Mouse (Mus musculus) CH12.LX (cell line): Measurements from ENCODE around the gene Il34. TPM values are rescaled to one million over a fixed set of nuclear protein-coding genes. Genes with fewer than 3 reads are reported as not detected.

Source experiments
- DNase-seq: peaks from one replicate; pipeline ENCODE4 v3.0.0-alpha.2; 2013; ENCODE audit errors: extremely low read depth
- H3K27ac ChIP-seq: 2 replicates; pipeline ENCODE4 v1.5.1; 2012; ENCODE audit warnings: low read depth, mild to moderate bottlenecking, control low read depth, moderate library complexity; ENCODE audit not compliant: insufficient read depth
- H3K27me3 ChIP-seq: replicated peaks from 2 replicates; pipeline ENCODE3; 2012; ENCODE audit warnings: inconsistent platforms
- H3K36me3 ChIP-seq, 2 experiments: replicated peaks in 1 of 2; 2 replicates each; pipeline versions ENCODE3 to v1.6.1; 2012; ENCODE audit warnings: inconsistent platforms in 1 of 2, low read length in 1 of 2, mild to moderate bottlenecking in 1 of 2, mixed read lengths in 1 of 2, moderate library complexity in 1 of 2; ENCODE audit not compliant: control insufficient read depth in 1 of 2, insufficient read depth in 1 of 2
- H3K4me1 ChIP-seq, 2 experiments: 2 replicates each; pipeline ENCODE4 v1.6.1; 2012; ENCODE audit warnings: inconsistent platforms in 1 of 2, moderate library complexity in 1 of 2; ENCODE audit not compliant: insufficient read depth in 2 of 2, control insufficient read depth in 1 of 2
- H3K4me2 ChIP-seq: 2 replicates; pipeline ENCODE4 v1.6.1; 2012; ENCODE audit warnings: low read depth, mild to moderate bottlenecking, control low read depth; ENCODE audit not compliant: poor library complexity, insufficient read depth, severe bottlenecking
- H3K4me3 ChIP-seq, 3 experiments: fragments of 150-350 bp in 1 of 3; sonication (generic) in 1 of 3; replicated peaks in 1 of 3; 2 replicates each; pipeline versions ENCODE3 to v1.5.1; 2011 to 2012; ENCODE audit warnings: low read depth in 2 of 3, low read length in 2 of 3, mild to moderate bottlenecking in 2 of 3, moderate library complexity in 2 of 3, control low read depth in 1 of 3, improper control_type of control experiment in 1 of 3, inconsistent platforms in 1 of 3, mixed read lengths in 1 of 3; ENCODE audit not compliant: poor library complexity in 1 of 3
- H3K79me2 ChIP-seq: replicated peaks from 2 replicates; pipeline ENCODE4 v1.6.1; 2012; ENCODE audit warnings: mild to moderate bottlenecking, moderate library complexity; ENCODE audit not compliant: control insufficient read depth, poor library complexity, insufficient read depth, severe bottlenecking; ENCODE audit errors: extremely low read depth
- H3K9ac ChIP-seq: 2 replicates; pipeline ENCODE4 v1.6.1; 2012; ENCODE audit warnings: low read depth, mild to moderate bottlenecking, control low read depth, moderate library complexity; ENCODE audit not compliant: insufficient read depth
- H3K9me3 ChIP-seq: replicated peaks from 2 replicates; pipeline ENCODE3; 2012; ENCODE audit warnings: low read length, inconsistent platforms, mixed read lengths
- CHD1 ChIP-seq: IDR thresholded peaks from 2 replicates; pipeline ENCODE4 v1.6.1; 2012; ENCODE audit warnings: low read depth, low read length, improper control_type of control experiment, inconsistent platforms
- CTCF ChIP-seq, 2 experiments: IDR thresholded peaks in 1 of 2; conservative IDR thresholded peaks in 1 of 2; 2 replicates each; pipeline ENCODE4 v1.5.1; 2011 to 2012; ENCODE audit warnings: low read depth in 2 of 2, low read length in 2 of 2, improper control_type of control experiment in 1 of 2, inconsistent platforms in 1 of 2, mild to moderate bottlenecking in 1 of 2, moderate library complexity in 1 of 2
- E2F4 ChIP-seq: IDR thresholded peaks from 2 replicates; pipeline ENCODE4 v1.6.1; 2011; ENCODE audit warnings: low read depth, low read length, improper control_type of control experiment; ENCODE audit not compliant: insufficient replicate concordance
- ELF1 ChIP-seq: IDR thresholded peaks from 2 replicates; pipeline ENCODE4 v1.6.1; 2014; ENCODE audit warnings: low read depth, mild to moderate bottlenecking, inconsistent platforms, low read length, improper control_type of control experiment
- EP300 ChIP-seq: IDR thresholded peaks from 2 replicates; pipeline ENCODE4 v1.6.1; 2011; ENCODE audit warnings: low read length, improper control_type of control experiment
- GABPA ChIP-seq: IDR thresholded peaks from 2 replicates; pipeline ENCODE4 v1.6.1; 2012; ENCODE audit warnings: low read depth, low read length, improper control_type of control experiment, inconsistent platforms; ENCODE audit not compliant: insufficient replicate concordance
- IRF4 ChIP-seq: IDR thresholded peaks from 2 replicates; pipeline ENCODE4 v1.6.1; 2014; ENCODE audit warnings: low read depth, mild to moderate bottlenecking, inconsistent platforms, low read length, improper control_type of control experiment
- JUN ChIP-seq: IDR thresholded peaks from 2 replicates; pipeline ENCODE4 v1.6.1; 2011; ENCODE audit warnings: low read depth, mild to moderate bottlenecking, low read length, improper control_type of control experiment, moderate library complexity; ENCODE audit not compliant: insufficient read depth
- KAT2A ChIP-seq: IDR thresholded peaks from 2 replicates; pipeline ENCODE4 v1.6.1; 2012; ENCODE audit warnings: low read length, improper control_type of control experiment, inconsistent platforms; ENCODE audit not compliant: insufficient replicate concordance
- MAFK ChIP-seq: IDR thresholded peaks from 2 replicates; pipeline ENCODE4 v1.6.1; 2011; ENCODE audit warnings: low read length, improper control_type of control experiment; ENCODE audit not compliant: insufficient replicate concordance
- MAX ChIP-seq: IDR thresholded peaks from 2 replicates; pipeline ENCODE4 v1.6.1; 2011; ENCODE audit warnings: low read length, improper control_type of control experiment
- MAZ ChIP-seq: IDR thresholded peaks from 2 replicates; pipeline ENCODE4 v1.6.1; 2012; ENCODE audit warnings: low read depth, mild to moderate bottlenecking, inconsistent platforms, low read length, improper control_type of control experiment, moderate library complexity
- MYC ChIP-seq: IDR thresholded peaks from 2 replicates; pipeline ENCODE4 v1.6.1; 2011; ENCODE audit warnings: low read depth, mild to moderate bottlenecking, improper control_type of control experiment, low read length
- NELFE ChIP-seq: IDR thresholded peaks from 2 replicates; pipeline ENCODE4 v1.6.1; 2011; ENCODE audit warnings: low read depth, low read length, improper control_type of control experiment
- PAX5 ChIP-seq: IDR thresholded peaks from 2 replicates; pipeline ENCODE4 v1.6.1; 2012; ENCODE audit warnings: low read length, inconsistent platforms, mixed read lengths
- POLR2A ChIP-seq: IDR thresholded peaks from 2 replicates; pipeline ENCODE4 v1.6.1; 2011; ENCODE audit warnings: low read depth, mild to moderate bottlenecking, improper control_type of control experiment, low read length
- RAD21 ChIP-seq: IDR thresholded peaks from 2 replicates; pipeline ENCODE4 v1.6.1; 2011; ENCODE audit warnings: low read depth, mild to moderate bottlenecking, low read length, improper control_type of control experiment, moderate library complexity
- RCOR1 ChIP-seq: conservative IDR thresholded peaks from 2 replicates; pipeline ENCODE4 v1.6.1; 2012; ENCODE audit warnings: low read depth, mild to moderate bottlenecking, inconsistent platforms, low read length, improper control_type of control experiment
- SIN3A ChIP-seq: IDR thresholded peaks from 2 replicates; pipeline ENCODE4 v1.6.1; 2012; ENCODE audit warnings: low read length, improper control_type of control experiment, inconsistent platforms
- TBP ChIP-seq: conservative IDR thresholded peaks from 2 replicates; pipeline ENCODE4 v1.6.1; 2011; ENCODE audit warnings: low read depth, low read length, improper control_type of control experiment
- UBTF ChIP-seq: IDR thresholded peaks from 2 replicates; pipeline ENCODE4 v1.6.1; 2012; ENCODE audit warnings: low read depth, mild to moderate bottlenecking, inconsistent platforms, low read length, improper control_type of control experiment, moderate library complexity
- USF2 ChIP-seq: conservative IDR thresholded peaks from 2 replicates; pipeline ENCODE4 v1.6.1; 2011; ENCODE audit warnings: low read depth, low read length, improper control_type of control experiment
- ZNF384 ChIP-seq: IDR thresholded peaks from 2 replicates; pipeline ENCODE4 v1.6.1; 2012; ENCODE audit warnings: low read depth, low read length, improper control_type of control experiment, inconsistent platforms
- dilution Hi-C: fragments of 300-500 bp; cut with MboI; formaldehyde crosslinking; loops from 2 replicates; pipeline ENCODE4 v1.14.3; 2020; ENCODE audit warnings: low sequenced_read_pairs; ENCODE audit not compliant: extremely low pct_unique_long_range_greater_than_20kb, extremely low pct_ligation_motif_present
- in situ Hi-C: fragments of 300-500 bp; cut with MboI; formaldehyde crosslinking; loops from 3 replicates; pipeline ENCODE4 v1.14.3; 2019; ENCODE audit warnings: low sequenced_read_pairs, low pct_ligation_motif_present, low pct_unique_long_range_greater_than_20kb, mixed read lengths
- polyA plus RNA-seq: library from polyadenylated mRNA; unstranded; fragments of >175 nt; gene quantifications from 2 replicates; pipeline ENCODE4 v1.2.1, GENCODE M21; 2012; ENCODE audit warnings: low read depth; ENCODE audit not compliant: insufficient read length
- total RNA-seq, 2 experiments: library from RNA; depleted of rRNA; stranded (reverse); fragments of 300-350 nt in 1 of 2; fragments of >200 nt in 1 of 2; gene quantifications; 2 replicates each; pipeline ENCODE4 v1.2.3; 2012 to 2014

Il34 gene
- total and polyA plus RNA-seq, 3 experiments = 0.21 TPM; not detected in 2

GRCm38 (mm10) chr8:110843207-110843606 lies 37.5 kb upstream of the Il34 start:
- H3K4me3 ChIP-seq = no peak overlapping the region
- H3K27me3 ChIP-seq = no peaks in the 10 kb centered on the region
- H3K4me2 ChIP-seq = no peak overlapping the region
- peaks cover 3 to 44% of the 10 kb centered on the region in 2 experiments for H3K4me1 ChIP-seq
- H3K36me3 ChIP-seq = peaks cover 50 to 63% of the 10 kb centered on the region in 2 experiments
- in situ Hi-C loops = loop anchor here (5.0 to 25.0 kb wide), 4 partner anchors 88 to 444 kb away; no protein-coding TSS in a partner anchor
- H3K9me3 ChIP-seq = no peaks in the 10 kb centered on the region
- dilution Hi-C loops = no loop called here
- H3K9ac ChIP-seq = peak overlapping the region; percentile 97; the same call in 1 of the 2 replicates
- no peak for DNase-seq
- no peak overlapping the region for H3K27ac ChIP-seq
- TF ChIP-seq PAX5 (no peak), RAD21 (no peak), RCOR1 (no peak), ELF1 (no peak), MYC (no peak), UBTF (no peak), SIN3A (no peak), MAZ (no peak), IRF4 (no peak), TBP (no peak), MAX (no peak), POLR2A (no peak)
- peaks cover 88% of the 10 kb centered on the region for H3K79me2 ChIP-seq

- Histone ChIP-seq H3K36me3 (peaks cover 61 to 74% of the 10 kb centered on the region in 2 experiments), H3K9ac (no peak overlapping the region), H3K4me2 (no peak overlapping the region), H3K4me3 (no peak overlapping the region), H3K79me2 (peaks cover 88% of the 10 kb centered on the region), H3K9me3 (no peaks in the 10 kb centered on the region), H3K27me3 (no peaks in the 10 kb centered on the region), H3K27ac (no peak overlapping the region), H3K4me1 (peaks cover 3 to 38% of the 10 kb centered on the region in 2 experiments)
- in situ Hi-C loops = loop anchor here (5.0 to 25.0 kb wide), 4 partner anchors 87 to 445 kb away; no protein-coding TSS in a partner anchor
- no peak for TF ChIP-seq MYC
- no peak for TF ChIP-seq EP300
- TF ChIP-seq GABPA = no peak
- TF ChIP-seq CTCF (conservative IDR thresholded peaks at IDR 0.05 in 1 of 2, IDR thresholded peaks at IDR 0.05 in 1 of 2; ENCODE audit: low read depth in 2 of 2, low read length in 2 of 2) = peak in 1 of 2 experiments; percentile 48; a peak in 2 of 4 replicates
- TF ChIP-seq USF2 = no peak
- TF ChIP-seq ELF1 = no peak
- no peak for TF ChIP-seq KAT2A
- TF ChIP-seq E2F4 = no peak
- peak; percentile 40 for TF ChIP-seq ZNF384
- no peak for TF ChIP-seq JUN
- TF ChIP-seq IRF4 = no peak
- no peak for TF ChIP-seq MAX
- TF ChIP-seq MAFK = no peak
- no peak for TF ChIP-seq CHD1
- no peak for TF ChIP-seq NELFE
- no peak for DNase-seq
- dilution Hi-C loops = no loop called here
These were observed 36.4 kb upstream of the Il34 start for GRCm38 (mm10) chr8:110842012-110842574.
